Mouse (Mus musculus): Measurements from ENCODE around the gene Acss2. TPM values are rescaled to one million over a fixed set of nuclear protein-coding genes. Genes with fewer than 3 reads are reported as not detected.

The Acss2 gene
- 8.9 and 12.9 TPM in 2 replicates for polyA plus RNA-seq (2016; fragmentation: Nextera tagmentation; extraction: Ambion mirVana)

DNA sequence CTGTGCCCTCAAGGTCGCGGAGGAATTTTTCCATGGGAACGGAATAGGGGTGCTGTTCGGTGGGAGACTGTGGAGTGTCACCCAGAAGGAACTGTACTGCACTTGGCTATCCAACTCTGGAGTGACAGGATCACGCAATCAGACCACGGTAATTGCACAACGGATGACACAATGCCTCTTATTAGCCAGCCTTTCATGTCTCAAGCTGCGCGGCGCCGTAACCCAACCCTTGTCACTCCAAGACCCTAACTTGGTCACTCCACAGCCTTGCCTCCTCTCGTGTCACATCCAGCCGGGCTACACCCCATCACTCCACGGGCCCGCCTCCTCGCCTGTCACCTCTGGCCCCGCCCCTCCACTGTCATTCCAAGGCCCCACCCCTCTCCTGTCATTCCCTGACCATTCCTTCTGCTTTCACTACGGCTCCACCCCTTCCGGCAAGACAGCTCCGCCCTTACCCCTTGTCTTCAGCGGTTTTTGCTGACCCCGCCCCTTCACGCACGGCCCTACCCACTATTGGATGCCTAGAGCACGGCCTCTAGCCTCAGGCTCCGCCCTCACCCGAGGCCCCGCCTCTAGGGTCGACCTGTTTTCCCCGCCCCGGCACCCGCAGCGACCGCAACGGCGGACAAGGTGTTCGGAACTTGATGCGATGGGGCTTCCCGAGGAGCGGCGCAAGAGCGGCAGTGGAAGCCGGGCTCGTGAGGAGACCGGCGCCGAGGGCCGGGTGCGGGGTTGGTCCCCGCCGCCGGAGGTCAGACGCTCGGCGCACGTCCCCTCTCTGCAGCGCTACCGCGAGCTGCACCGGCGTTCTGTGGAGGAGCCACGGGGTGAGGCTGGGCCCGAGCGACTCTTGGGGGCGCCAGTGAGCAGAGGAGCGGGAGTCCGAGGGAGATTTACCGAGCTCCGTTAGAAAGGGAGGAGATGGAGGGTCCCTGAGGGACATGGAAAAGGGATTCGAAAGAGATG lies at the start of gene Acss2, which contains the start of gene Ggt7:
Acss2 (plus strand) TSS at position 494 of the 969 bp plus-strand sequence.
Ggt7 (minus strand) TSS at position 783 of the 969 bp plus-strand sequence.
- Histone ChIP-seq H3K27ac (peak within 1 kb of the TSS; percentile 87), H3K4me3 (peak within 1 kb of the TSS; percentile 79), H3K36me3 (no peaks in the 10 kb centered on the region), H3K9me3 (no peaks in the 10 kb centered on the region), H3K27me3 (ENCODE audit: insufficient read depth, poor library complexity, severe bottlenecking) (peaks cover 32% of the 10 kb centered on the region), H3K4me1 (peaks cover 22% of the 10 kb centered on the region)
- 4% methylated on average over 70 of the region's 70 CpGs for WGBS
- peak; percentile 100 for DNase-seq (ENCODE audit: low spot score)

DNA sequence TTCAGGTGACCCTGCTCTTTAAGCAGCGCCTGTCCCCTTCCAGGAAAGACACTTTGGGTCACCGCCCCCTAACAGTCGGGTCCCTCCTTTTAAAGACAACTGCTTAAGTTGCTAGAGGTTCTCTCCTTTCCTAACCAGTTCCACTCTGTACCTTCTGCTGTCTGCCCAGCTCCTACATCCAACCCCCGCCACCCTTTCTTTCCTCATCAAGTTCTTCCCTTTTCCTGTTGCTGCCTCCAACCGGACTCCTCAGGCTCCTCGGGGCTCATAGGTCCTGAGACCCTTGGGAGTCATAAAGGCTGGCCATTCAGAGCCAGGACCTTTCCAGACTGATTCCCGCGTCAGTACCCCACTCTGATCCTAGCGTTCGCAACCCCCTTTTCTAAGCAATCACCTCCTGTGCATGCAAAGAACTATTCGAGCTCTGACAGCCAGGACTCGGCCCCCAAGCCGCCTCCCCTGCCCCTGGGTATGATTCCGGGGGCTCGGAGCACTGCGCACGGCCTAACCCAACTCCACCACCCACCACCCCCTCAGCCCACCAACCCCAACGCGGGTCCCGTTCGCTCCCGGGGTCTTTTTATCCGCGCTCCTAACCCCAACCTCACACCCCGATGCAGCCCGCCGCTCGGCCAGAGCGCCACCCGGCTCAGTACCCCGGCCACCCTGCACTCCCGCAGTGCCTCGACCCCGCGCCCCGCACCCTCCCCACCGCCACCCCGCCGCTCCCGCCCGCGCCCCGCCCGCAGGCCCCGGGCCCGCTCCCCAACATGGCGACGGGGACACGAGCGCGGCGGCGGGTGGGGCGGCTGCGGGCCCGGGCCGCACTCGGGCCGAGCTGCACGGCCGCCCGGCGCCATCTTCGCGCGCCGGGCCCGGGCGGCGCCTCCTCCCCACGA lies 44.8 kb upstream of the Acss2 start:
- Histone ChIP-seq H3K27me3 (ENCODE audit: insufficient read depth, poor library complexity, severe bottlenecking) (no peaks in the 10 kb centered on the region; the same call in 1 of the 2 replicates), H3K4me3 (peak overlapping the region; percentile 95), H3K27ac (peak overlapping the region; percentile 98), H3K36me3 (no peaks in the 10 kb centered on the region), H3K4me1 (peaks cover 24% of the 10 kb centered on the region), H3K9me3 (no peaks in the 10 kb centered on the region)
- 7% methylated on average over 71 of the region's 71 CpGs for WGBS
- no peak for DNase-seq (ENCODE audit: low spot score)

DNA sequence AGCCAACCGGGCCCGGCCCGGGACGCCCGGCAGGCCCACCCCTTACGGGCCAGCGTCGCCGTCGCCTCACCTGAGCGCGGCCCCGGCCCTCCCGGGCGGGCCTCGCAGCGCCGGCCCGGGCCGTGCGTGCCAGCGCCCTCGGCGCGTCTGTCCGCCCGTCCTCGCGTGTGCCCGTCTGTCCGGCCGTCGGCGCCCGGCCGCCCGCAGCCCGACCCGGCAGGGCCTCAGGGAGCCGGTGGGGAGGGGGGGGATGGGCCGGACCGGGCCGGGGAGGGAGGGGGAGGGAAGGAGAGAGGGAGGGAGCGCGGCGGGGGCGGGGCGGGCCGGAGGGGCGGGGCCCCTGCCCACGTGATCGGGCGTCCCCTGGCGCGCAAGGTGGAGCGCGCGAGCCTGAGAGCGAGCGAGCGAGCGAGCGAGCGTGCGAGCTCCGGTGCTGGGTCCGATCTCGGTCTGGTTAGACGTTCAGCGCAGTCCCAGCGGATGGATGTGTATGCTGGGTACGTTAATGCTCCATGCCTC lies 44.1 kb upstream of the Acss2 start, which contains the start of gene Ncoa6:
Ncoa6 (minus strand) TSS at position 325 of the 519 bp plus-strand sequence.
- 1% methylated on average over 71 of the region's 72 CpGs for WGBS
- no peaks in the 10 kb centered on the region; the same call in 1 of the 2 replicates for H3K27me3 ChIP-seq (ENCODE audit: insufficient read depth, poor library complexity, severe bottlenecking)
- peaks cover 24% of the 10 kb centered on the region for H3K4me1 ChIP-seq
- H3K27ac ChIP-seq: peak within 1 kb of the TSS; percentile 98
- H3K36me3 ChIP-seq: no peaks in the 10 kb centered on the region
- H3K4me3 ChIP-seq: peak within 1 kb of the TSS; percentile 95
- DNase-seq (ENCODE audit: low spot score): peak; percentile 89
- H3K9me3 ChIP-seq: no peaks in the 10 kb centered on the region

DNA sequence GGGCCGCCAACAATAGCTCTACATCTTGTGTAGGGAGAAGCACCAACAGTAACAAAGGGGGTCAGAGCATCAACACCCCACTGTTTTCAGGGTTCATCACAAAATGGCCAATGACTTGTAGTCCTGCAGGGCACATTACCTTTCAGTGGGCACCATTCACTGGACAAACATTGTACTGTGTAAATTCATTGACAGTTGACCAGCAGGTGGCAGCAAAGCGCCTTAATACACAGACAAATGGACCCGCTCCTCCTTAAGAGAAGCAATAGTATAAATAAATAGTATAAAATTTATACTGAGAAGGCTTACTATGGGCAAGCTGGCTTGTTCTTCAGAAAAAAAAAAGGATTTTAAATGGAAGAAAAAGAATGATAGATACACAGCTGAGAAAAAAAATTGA lies 35.7 kb upstream of the Acss2 start:
- H3K36me3 ChIP-seq: no peaks in the 10 kb centered on the region
- no peaks in the 10 kb centered on the region for H3K9me3 ChIP-seq
- no peak overlapping the region for H3K4me3 ChIP-seq
- 30% methylated on average over 3 of the region's 3 CpGs for WGBS
- H3K27me3 ChIP-seq (ENCODE audit: insufficient read depth, poor library complexity, severe bottlenecking): no peaks in the 10 kb centered on the region
- no peaks in the 10 kb centered on the region for H3K4me1 ChIP-seq
- H3K27ac ChIP-seq: no peak overlapping the region
- DNase-seq (ENCODE audit: low spot score): no peak

DNA sequence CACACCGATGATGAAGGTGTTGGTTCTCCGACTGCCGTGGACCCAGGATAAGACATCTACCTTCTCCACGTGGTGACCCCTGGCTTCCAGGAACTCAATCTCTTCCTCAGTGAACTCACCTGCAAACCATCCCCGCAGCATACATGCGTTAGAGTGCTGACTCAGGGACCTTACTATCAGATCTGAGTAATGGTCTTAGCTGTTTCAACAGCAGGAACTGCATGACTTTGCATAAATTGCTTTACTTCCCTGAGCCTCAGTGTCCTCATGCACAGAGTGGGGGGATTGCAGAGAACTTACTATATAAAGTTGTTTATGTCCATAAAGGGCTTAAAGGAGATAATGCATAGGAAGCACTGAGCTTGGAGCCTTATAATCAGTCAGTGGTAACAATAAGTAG lies 26.8 kb upstream of the Acss2 start:
- DNase-seq (ENCODE audit: low spot score): no peak
- Histone ChIP-seq H3K27ac (no peak overlapping the region), H3K4me1 (no peaks in the 10 kb centered on the region), H3K36me3 (no peaks in the 10 kb centered on the region), H3K9me3 (no peaks in the 10 kb centered on the region), H3K27me3 (ENCODE audit: insufficient read depth, poor library complexity, severe bottlenecking) (no peaks in the 10 kb centered on the region; the same call in 1 of the 2 replicates), H3K4me3 (no peak overlapping the region)
- WGBS: 87% methylated on average over 6 of the region's 6 CpGs

DNA sequence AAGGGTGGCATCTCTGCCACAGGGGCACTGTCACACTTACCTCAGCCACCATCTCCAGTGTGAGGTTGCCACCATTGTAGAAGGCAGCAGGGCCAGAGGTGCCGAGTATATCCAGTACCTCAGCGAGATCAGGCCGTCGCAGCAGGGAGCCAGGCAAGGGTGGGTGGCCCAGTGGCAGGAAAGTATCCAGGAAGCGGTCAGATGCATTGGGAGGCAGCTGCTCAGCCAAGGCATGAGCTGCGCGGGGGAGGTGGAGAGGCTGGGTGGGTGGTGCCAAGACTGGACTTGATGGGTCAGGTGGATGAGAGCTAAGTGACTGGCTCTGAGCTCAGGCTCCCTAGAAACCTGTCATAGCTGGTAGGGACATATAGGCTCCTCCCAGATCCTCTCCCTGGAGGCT lies 15.2 kb upstream of the Acss2 start:
- no peak overlapping the region for H3K27ac ChIP-seq
- H3K36me3 ChIP-seq: peaks cover 4% of the 10 kb centered on the region; the same call in 1 of the 2 replicates
- 76% methylated on average over 7 of the region's 7 CpGs for WGBS
- H3K4me1 ChIP-seq: peaks cover 7% of the 10 kb centered on the region
- DNase-seq (ENCODE audit: low spot score): no peak
- H3K4me3 ChIP-seq: no peak overlapping the region
- H3K9me3 ChIP-seq: no peaks in the 10 kb centered on the region
- 0 out of 2 replicates have a peak, but pooled peaks cover 9% of the 10 kb centered on the region for H3K27me3 ChIP-seq (ENCODE audit: insufficient read depth, poor library complexity, severe bottlenecking)

DNA sequence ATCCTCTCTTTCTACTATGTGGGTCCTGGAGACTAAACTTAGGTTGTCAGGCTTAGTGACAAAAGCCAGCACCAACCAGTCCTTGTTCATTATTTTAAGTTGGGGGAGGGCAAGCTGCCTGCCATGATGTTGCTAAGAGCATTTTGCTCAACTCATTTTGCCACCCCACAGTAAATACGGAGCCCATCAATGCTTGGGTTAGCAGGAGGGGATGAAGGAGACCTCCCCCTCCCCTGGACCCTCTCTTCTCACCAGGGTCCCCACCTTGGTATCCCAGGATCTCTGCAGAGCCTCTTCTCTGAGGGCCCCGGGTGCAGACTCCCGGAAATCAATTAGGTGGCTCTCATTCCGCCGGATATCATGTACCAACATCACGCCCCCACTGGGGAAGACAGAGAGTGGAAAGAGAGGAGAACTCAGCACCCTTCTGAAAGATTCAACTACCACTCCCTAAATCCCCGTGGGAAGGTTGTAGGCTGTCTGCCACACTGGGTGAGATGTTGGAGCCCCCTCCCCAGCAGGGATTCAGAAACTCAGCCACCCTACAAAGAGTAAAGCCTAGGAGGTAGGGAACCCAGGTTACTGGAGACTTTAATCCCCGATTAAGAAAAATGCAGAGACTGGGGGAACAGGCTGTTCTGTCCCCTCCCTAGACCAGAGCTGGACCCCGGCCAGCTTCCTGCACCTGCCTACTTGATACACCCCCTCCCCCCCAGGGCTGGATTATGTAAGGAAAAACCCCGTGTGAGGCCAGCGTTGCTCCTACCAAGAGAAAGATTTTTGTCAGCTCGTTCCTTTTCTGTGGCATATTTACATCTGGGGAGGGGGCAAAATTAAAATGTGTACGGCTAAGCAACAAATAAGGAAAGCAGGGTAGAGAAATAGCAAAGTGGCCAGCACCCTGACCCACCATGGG lies 13.1 kb upstream of the Acss2 start:
- Histone ChIP-seq H3K4me3 (no peak overlapping the region), H3K4me1 (peaks cover 15% of the 10 kb centered on the region), H3K9me3 (no peaks in the 10 kb centered on the region), H3K27ac (no peak overlapping the region), H3K27me3 (ENCODE audit: insufficient read depth, poor library complexity, severe bottlenecking) (0 out of 2 replicates have a peak, but pooled peaks cover 9% of the 10 kb centered on the region), H3K36me3 (peaks cover 6% of the 10 kb centered on the region; the same call in 1 of the 2 replicates)
- 59% methylated on average over 13 of the region's 13 CpGs for WGBS
- no peak for DNase-seq (ENCODE audit: low spot score)

DNA sequence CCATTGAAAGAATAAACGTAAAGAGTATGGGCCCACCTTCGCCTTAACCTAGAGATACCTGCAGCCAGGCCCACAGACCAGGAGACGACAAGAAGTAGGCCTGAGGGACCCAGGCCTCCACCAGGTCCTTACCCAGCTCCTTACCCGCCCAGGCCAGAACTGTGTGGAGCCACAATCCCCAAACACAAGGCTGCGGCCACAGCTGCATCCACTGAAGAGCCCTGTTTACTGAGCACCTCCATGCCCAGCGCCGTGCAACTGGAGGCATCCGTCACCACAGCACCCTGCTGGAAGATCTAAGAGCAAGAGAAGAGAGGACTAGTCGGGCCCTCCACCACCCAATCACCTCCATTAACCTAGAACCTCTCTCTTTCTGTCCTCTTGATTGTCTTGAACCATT lies 11.9 kb upstream of the Acss2 start:
- H3K4me3 ChIP-seq: no peak overlapping the region
- peaks cover 6% of the 10 kb centered on the region; the same call in 1 of the 2 replicates for H3K36me3 ChIP-seq
- DNase-seq (ENCODE audit: low spot score): no peak
- no peak overlapping the region for H3K27ac ChIP-seq
- 0 out of 2 replicates have a peak, but pooled peaks cover 9% of the 10 kb centered on the region for H3K27me3 ChIP-seq (ENCODE audit: insufficient read depth, poor library complexity, severe bottlenecking)
- WGBS: 83% methylated on average over 9 of the region's 9 CpGs
- peaks cover 15% of the 10 kb centered on the region for H3K4me1 ChIP-seq
- no peaks in the 10 kb centered on the region for H3K9me3 ChIP-seq

DNA sequence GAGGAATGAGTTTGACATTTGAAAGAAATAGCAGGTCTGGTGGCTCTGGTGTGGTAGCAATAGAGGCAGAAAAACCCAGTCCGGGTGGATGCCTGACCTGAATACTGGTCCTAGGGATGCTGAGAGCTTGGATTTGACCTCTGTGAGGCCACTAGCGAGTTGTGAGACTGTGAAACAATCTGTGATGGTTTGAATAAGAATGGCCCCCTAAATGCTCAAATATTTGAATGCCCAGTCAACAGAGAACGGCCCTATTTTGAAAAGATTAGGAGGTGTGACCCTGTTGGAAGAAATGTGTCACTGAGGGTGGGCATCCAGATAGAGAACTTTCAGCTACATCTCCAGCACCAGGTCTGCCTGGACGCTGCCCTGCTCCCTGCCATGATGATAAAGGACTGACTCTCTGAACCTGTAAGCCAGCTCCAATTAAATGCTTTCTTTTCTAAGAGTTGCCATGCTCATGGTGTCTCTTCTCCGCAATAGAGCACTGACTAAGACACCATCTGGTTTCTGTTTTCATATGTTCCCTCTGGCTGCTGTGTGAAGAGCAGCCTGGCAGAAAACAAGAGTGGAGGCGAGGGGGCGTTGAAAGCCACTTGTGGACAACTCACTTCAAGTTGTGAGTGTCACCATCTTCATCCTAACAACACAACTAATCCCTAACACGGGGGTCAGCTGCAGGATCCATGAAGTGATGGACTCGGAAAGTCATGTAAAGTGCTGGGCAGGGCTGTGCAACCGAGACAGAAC lies 9.9 kb upstream of the Acss2 start:
- WGBS: 52% methylated on average over 10 of the region's 10 CpGs
- Histone ChIP-seq H3K4me3 (no peak overlapping the region), H3K4me1 (peaks cover 15% of the 10 kb centered on the region; the same call in 1 of the 2 replicates), H3K36me3 (0 out of 2 replicates have a peak, but pooled peaks cover 2% of the 10 kb centered on the region), H3K27me3 (ENCODE audit: insufficient read depth, poor library complexity, severe bottlenecking) (peaks cover 13% of the 10 kb centered on the region; the same call in 1 of the 2 replicates), H3K9me3 (no peaks in the 10 kb centered on the region), H3K27ac (no peak overlapping the region)
- no peak for DNase-seq (ENCODE audit: low spot score)

DNA sequence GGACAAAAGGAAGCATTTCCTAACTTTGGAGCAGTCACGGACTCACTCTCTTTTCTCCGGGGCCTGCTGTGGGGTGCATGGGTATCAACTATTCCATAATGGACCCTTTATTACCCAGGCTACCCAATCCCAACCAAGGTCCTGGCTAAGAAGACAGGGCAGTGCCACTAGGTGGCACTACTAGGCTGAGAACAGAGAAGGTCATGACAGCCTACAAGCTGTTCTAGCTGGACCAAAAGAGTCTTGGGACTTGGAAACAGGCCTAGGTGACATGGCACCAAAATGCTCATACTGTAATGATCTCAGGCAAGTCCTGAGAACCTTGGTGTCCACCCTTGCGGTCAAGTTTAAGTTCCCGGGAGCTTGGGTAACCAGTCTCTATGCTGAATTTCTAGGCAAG lies 5.3 kb upstream of the Acss2 start:
- Histone ChIP-seq H3K9me3 (no peaks in the 10 kb centered on the region), H3K4me3 (no peak overlapping the region), H3K36me3 (0 out of 2 replicates have a peak, but pooled peaks cover 2% of the 10 kb centered on the region), H3K4me1 (peaks cover 20% of the 10 kb centered on the region), H3K27ac (no peak overlapping the region), H3K27me3 (ENCODE audit: insufficient read depth, poor library complexity, severe bottlenecking) (peaks cover 35% of the 10 kb centered on the region)
- no peak for DNase-seq (ENCODE audit: low spot score)
- WGBS: 53% methylated on average over 4 of the region's 4 CpGs

DNA sequence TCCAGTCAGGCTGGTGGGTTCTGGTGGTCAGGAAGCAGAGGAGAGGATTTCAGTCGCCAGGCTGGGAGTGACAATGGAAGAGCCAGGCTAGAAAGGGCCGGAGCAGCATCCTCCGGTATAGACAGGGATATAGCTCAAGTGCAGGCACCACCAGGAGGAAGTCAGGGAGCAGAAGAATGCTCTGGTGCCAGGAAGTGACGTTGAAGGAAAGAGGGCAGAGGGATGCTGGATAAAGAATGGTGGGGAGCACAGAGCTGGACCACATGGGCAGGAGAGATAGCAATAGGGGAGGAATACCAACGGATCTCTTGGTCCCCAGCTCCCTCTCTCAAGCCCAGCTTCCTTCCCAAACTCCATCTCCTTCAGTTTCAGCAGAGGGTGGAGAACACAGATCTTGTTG lies 4.2 kb upstream of the Acss2 start:
- 58% methylated on average over 5 of the region's 5 CpGs for WGBS
- Histone ChIP-seq H3K27ac (no peak overlapping the region), H3K36me3 (0 out of 2 replicates have a peak, but pooled peaks cover 2% of the 10 kb centered on the region), H3K9me3 (no peaks in the 10 kb centered on the region), H3K4me3 (no peak overlapping the region), H3K4me1 (peaks cover 19% of the 10 kb centered on the region), H3K27me3 (ENCODE audit: insufficient read depth, poor library complexity, severe bottlenecking) (peaks cover 35% of the 10 kb centered on the region)
- DNase-seq (ENCODE audit: low spot score): no peak
